ENCODE assay signal across 10 mouse cellular contexts in genomic region chr6:113480555-113481373, GRCm38 (mm10). TPM values are rescaled to one million over a fixed set of nuclear protein-coding genes. Genes with fewer than 3 reads are reported as not detected.
DNase-seq lines count a peak whose midpoint lies in the region; ATAC-seq lines count a peak whose summit lies in the region.
"Had no signal": no experiment of that assay in that cellular context is flagged by ENCODE, and none has a peak within 500 bp of the region (broad histone marks: within the 10 kb centered on the region; RNA-seq: fewer than 3 reads in every experiment).

No protein-coding gene starts in this region.

- H3K27me3 ChIP-seq in kidney, embryonic 15.5 days, result peaks cover 22% of the 10 kb centered on the region

- peak; percentile 60 for DNase-seq in kidney, adult 18-20 months
- DNase-seq in adrenal gland, postnatal 25 days, result peak; percentile 39
- peak; percentile 19 to 55 for DNase-seq in heart, postnatal 14 days
- peak; percentile 67 for DNase-seq in lung, postnatal 36 days
- DNase-seq in right cerebral cortex, postnatal 14 days, result no peak
- DNase-seq in natural killer cell, adult 2 months (ENCODE audit: low spot score in 2 of 2), result no peak
- no peak for DNase-seq in left cerebral cortex, adult 9 months (ENCODE audit: low spot score in 2 of 2)

- H3K4me2 ChIP-seq in kidney, embryonic 15.5 days, result no peak overlapping the region
- H3K4me2 ChIP-seq: embryonic facial prominence, embryonic 12.5 days had no signal

- H3K9ac ChIP-seq in kidney, embryonic 15.5 days, result no peak overlapping the region
- H3K9ac ChIP-seq: embryonic facial prominence, embryonic 12.5 days had no signal

- no peak overlapping the region for H3K27ac ChIP-seq in kidney, embryonic 15.5 days
- H3K27ac ChIP-seq: embryonic facial prominence, embryonic 12.5 days had no signal

- no peaks in the 10 kb centered on the region for H3K9me3 ChIP-seq in kidney, embryonic 15.5 days (replicated peaks)
- H3K9me3 ChIP-seq: embryonic facial prominence, embryonic 12.5 days; G1E had no signal

- intact Hi-C loops in heart, postnatal 14 days (cut with DNase I), result no loop called here

- no peaks in the 10 kb centered on the region for H3K36me3 ChIP-seq in kidney, embryonic 15.5 days
- H3K36me3 ChIP-seq: embryonic facial prominence, embryonic 12.5 days had no signal

- 60% methylated on average over 18 of the region's 18 CpGs for WGBS in kidney, embryonic 15.5 days

- ATAC-seq in kidney, embryonic 15.5 days (replicated peaks; ENCODE audit: low FRiP score), result no peak

- H3K4me1 ChIP-seq in kidney, embryonic 15.5 days, result peaks cover 34% of the 10 kb centered on the region

- H3K4me3 ChIP-seq in kidney, embryonic 15.5 days (replicated peaks), result no peak overlapping the region
- H3K4me3 ChIP-seq: embryonic facial prominence, embryonic 12.5 days had no signal

RNA-seq across cellular contexts. Expression of gene Creld1, which starts 2.3 kb away (rescaled TPM):
- polyA plus RNA-seq in kidney, embryonic 15.5 days (2015; fragmentation: Nextera tagmentation; extraction: Ambion mirVana), result 35.7 and 37.2 TPM in 2 replicates
- 45.2 and 59.9 TPM in 2 replicates for total RNA-seq in adrenal gland, postnatal 25 days (2021)
- 10 to 100 TPM; 42.1 to 45.2 TPM for total RNA-seq in heart, postnatal 14 days (2021)

RNA-seq across cellular contexts. Expression of gene Il17rc, which starts 9.5 kb away (rescaled TPM):
- polyA plus RNA-seq in kidney, embryonic 15.5 days (2015; fragmentation: Nextera tagmentation; extraction: Ambion mirVana), result 18.5 and 19.6 TPM in 2 replicates
- total RNA-seq in adrenal gland, postnatal 25 days (2021), result 18.0 and 19.3 TPM in 2 replicates
- total RNA-seq in heart, postnatal 14 days (2021), result 1 to 10 TPM; 8.7 to 8.9 TPM
- total RNA-seq: G1E had no signal

RNA-seq across cellular contexts. Expression of gene Prrt3, which starts 21.0 kb away (rescaled TPM):
- polyA plus RNA-seq in kidney, embryonic 15.5 days (2015; fragmentation: Nextera tagmentation; extraction: Ambion mirVana), result 0.87 and 1.1 TPM in 2 replicates
- 0.30 TPM in 1 of 2 replicates, not detected in the other for total RNA-seq in adrenal gland, postnatal 25 days (2021)
- total RNA-seq in heart, postnatal 14 days (2021), result not detected
- polyA plus RNA-seq: G1E had no signal

RNA-seq across cellular contexts. Expression of gene Il17re, which starts 22.5 kb away (rescaled TPM):
- 6.1 and 7.8 TPM in 2 replicates for polyA plus RNA-seq in kidney, embryonic 15.5 days (2015; fragmentation: Nextera tagmentation; extraction: Ambion mirVana)
- total RNA-seq in adrenal gland, postnatal 25 days (2021), result 0.76 and 1.5 TPM in 2 replicates
- 1 to 10 TPM; 1.2 to 1.5 TPM for total RNA-seq in heart, postnatal 14 days (2021)
- polyA plus RNA-seq: G1E had no signal

RNA-seq across cellular contexts. Expression of gene Jagn1, which starts 38.4 kb away (rescaled TPM):
- 104 and 111 TPM in 2 replicates for polyA plus RNA-seq in kidney, embryonic 15.5 days (2015; fragmentation: Nextera tagmentation; extraction: Ambion mirVana)
- total RNA-seq in adrenal gland, postnatal 25 days (2021), result 47.5 and 55.0 TPM in 2 replicates
- total RNA-seq in heart, postnatal 14 days (2021), result 10 to 100 TPM; 24.0 to 24.5 TPM

Comparison
In these comparisons a context has a peak if more than half of its experiments do, and no peak if none do; other contexts are left out.
1. DNase-seq: peak in kidney, adult 18-20 months (single experiment), adrenal gland, postnatal 25 days (single experiment), heart, postnatal 14 days (2 of 2) and lung, postnatal 36 days (single experiment); none in right cerebral cortex, postnatal 14 days (single experiment), natural killer cell, adult 2 months (0 of 2) and left cerebral cortex, adult 9 months (0 of 2).